Mouse (Mus musculus) megakaryocyte, embryonic 14.5 days (primary cell): Measurements from ENCODE around the gene Gm20918.
"Not testable (repeated sequence)": the region's sequence is repeated elsewhere in the genome, so short reads cannot be mapped to it uniquely, and the experiment has no call there.

Source experiments
- FLI1 ChIP-seq: IDR thresholded peaks from 2 replicates; pipeline ENCODE4 v1.6.1; 2012; ENCODE audit warnings: low read length, inconsistent platforms, mixed read lengths
- GATA1 ChIP-seq: IDR thresholded peaks from 3 replicates; pipeline ENCODE4 v1.6.1; 2012; ENCODE audit warnings: mixed read lengths, low read length, inconsistent platforms, borderline replicate concordance

- not testable (repeated sequence) for TF ChIP-seq GATA1, FLI1
Observed at GRCm38 (mm10) chrY:5043637-5044036, at the start of gene Gm20918.
